Mouse (Mus musculus) ES-Bruce4 (cell line): ENCODE results near the gene Gstt1.

Experiments
- CTCF ChIP-seq: IDR thresholded peaks from one replicate; pipeline ENCODE4 v1.8.1; 2011; ENCODE audit warnings: low read depth, low read length
- EP300 ChIP-seq: IDR thresholded peaks from 2 replicates; pipeline ENCODE4 v1.6.1; 2011; ENCODE audit warnings: low read depth, low read length; ENCODE audit not compliant: insufficient read depth
- POLR2A ChIP-seq: IDR thresholded peaks from one replicate; pipeline ENCODE4 v1.8.1; 2011; ENCODE audit warnings: low read length; ENCODE audit not compliant: insufficient read depth

- TF ChIP-seq CTCF (no peak), POLR2A (no peak), EP300 (no peak)
These were observed 3.5 kb downstream of the Gstt1 start for GRCm38 (mm10) chr10:75794880-75795279.
